Mouse (Mus musculus) myocyte (in vitro differentiated cells): ENCODE results near the gene Gm20696.

Source experiments
- MYOG ChIP-seq, 3 experiments: IDR thresholded peaks; one replicate each; pipeline ENCODE4 v1.6.1; 2011; ENCODE audit warnings: control low read depth in 2 of 3, low read depth in 2 of 3, mild to moderate bottlenecking in 2 of 3; ENCODE audit not compliant: insufficient read length in 2 of 3, control insufficient read depth in 1 of 3, insufficient read depth in 1 of 3
- POLR2A ChIP-seq: IDR thresholded peaks from one replicate; pipeline ENCODE4 v1.6.1; 2011; ENCODE audit warnings: low read depth, mild to moderate bottlenecking, control low read depth, moderate library complexity; ENCODE audit not compliant: insufficient read length
- POLR2AphosphoS2 ChIP-seq: IDR thresholded peaks from one replicate; pipeline ENCODE4 v1.6.1; 2011; ENCODE audit warnings: low read depth, control low read depth; ENCODE audit not compliant: insufficient read length
- USF1 ChIP-seq: IDR thresholded peaks from one replicate; pipeline ENCODE4 v1.6.1; 2011; ENCODE audit warnings: low read depth, mild to moderate bottlenecking, control low read depth, moderate library complexity

DNA sequence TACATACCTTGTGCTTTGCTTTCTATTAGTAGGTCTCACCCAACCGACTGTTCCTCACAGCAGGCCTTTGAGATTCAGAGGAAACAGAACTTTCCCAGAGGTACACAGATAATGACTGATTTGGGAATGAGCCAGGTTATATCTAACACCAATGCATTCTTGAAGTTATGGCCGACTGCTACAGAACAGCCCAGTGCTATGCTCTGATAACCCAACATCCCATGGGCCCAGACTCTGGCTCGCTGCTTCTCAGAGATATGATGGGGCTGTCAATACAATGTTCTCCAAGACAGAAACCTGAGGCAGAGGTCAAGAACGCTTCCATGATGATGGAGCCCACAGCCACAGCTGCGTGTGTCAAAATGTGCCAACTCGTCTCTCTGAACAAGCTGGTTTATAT, 21.9 kb upstream of the Gm20696 start:
- TF ChIP-seq POLR2A (no peak), USF1 (no peak), POLR2AphosphoS2 (no peak), MYOG (IDR thresholded peaks at IDR 0.05; ENCODE audit: control insufficient read depth in 1 of 3, insufficient read depth in 1 of 3, insufficient read length in 2 of 3, low read depth in 2 of 3) (no peak)
